Mouse (Mus musculus): ENCODE data around the gene Tex29. TPM values are rescaled to one million over a fixed set of nuclear protein-coding genes. Genes with fewer than 3 reads are reported as not detected.
A peak's percentile ranks its signal among the peaks of the same experiment; 100 is the strongest.

Tex29 gene
- 0.84 TPM in 1 of 2 replicates, not detected in the other for polyA plus RNA-seq (2012; rRNA removed)

DNA sequence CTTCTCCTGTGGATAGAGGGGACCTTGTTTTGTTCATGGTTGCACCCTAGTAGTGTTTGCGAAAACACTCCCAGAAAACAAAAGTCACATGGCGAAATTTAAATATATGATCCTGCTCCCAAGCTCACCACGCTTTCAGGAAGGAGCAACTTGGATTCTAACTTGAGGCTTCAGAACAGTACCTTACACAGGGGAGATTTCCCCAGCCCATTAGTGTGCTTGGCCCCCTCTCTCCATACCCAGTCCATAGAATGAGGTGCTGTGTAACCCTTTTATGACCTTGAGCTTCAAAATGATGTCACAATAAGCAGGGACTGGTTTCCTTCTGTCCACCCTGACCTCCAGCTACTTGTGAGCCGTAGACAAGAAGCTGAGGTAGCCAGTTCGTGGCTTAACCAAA lies at the start of gene Tex29:
Gene Tex29 (plus strand): TSS at position 301 of the 400 bp plus-strand sequence.
- DNase-seq (ENCODE audit: extremely low spot score in 1 of 2, low spot score in 1 of 2) = no peak

DNA sequence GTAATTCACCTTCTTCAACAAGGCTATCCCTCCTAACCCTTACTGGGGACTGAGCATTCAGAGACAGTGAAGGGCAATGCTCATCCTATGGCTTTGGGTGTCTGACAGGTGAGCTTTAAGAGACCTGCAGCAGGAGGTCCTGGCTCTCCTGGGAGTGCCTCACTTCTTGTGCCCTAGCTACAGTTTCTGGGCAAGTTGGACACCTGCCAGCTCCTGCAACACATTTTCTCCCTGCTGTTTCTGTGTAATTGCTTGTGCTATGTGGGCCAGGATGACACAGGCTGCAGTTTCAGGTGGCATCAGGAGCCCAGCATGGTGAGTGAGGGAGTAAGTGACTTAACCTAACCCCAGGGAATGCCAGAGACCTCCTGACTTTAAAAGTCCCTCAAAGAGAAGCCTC lies 45.3 kb upstream of the Tex29 start:
- DNase-seq (ENCODE audit: extremely low spot score in 1 of 2, low spot score in 1 of 2) = no peak

- DNase-seq (ENCODE audit: extremely low spot score in 1 of 2, low spot score in 1 of 2) = no peak
Observed at GRCm38 (mm10) chr8:11797128-11797527, 43.1 kb upstream of the Tex29 start.

GRCm38 (mm10) chr8:11797729-11798479 lies 42.4 kb upstream of the Tex29 start:
- DNase-seq (ENCODE audit: extremely low spot score in 1 of 2, low spot score in 1 of 2) = peak in 1 of 2 experiments; percentile 74

- no peak for DNase-seq (ENCODE audit: extremely low spot score in 1 of 2, low spot score in 1 of 2)
Observed at GRCm38 (mm10) chr8:11798480-11798867, 41.8 kb upstream of the Tex29 start.

- no peak for DNase-seq (ENCODE audit: extremely low spot score in 1 of 2, low spot score in 1 of 2)
Observed at GRCm38 (mm10) chr8:11799098-11799497, 41.2 kb upstream of the Tex29 start.

- no peak for DNase-seq (ENCODE audit: extremely low spot score in 1 of 2, low spot score in 1 of 2)
Observed at GRCm38 (mm10) chr8:11800481-11800880, 39.8 kb upstream of the Tex29 start.

DNA sequence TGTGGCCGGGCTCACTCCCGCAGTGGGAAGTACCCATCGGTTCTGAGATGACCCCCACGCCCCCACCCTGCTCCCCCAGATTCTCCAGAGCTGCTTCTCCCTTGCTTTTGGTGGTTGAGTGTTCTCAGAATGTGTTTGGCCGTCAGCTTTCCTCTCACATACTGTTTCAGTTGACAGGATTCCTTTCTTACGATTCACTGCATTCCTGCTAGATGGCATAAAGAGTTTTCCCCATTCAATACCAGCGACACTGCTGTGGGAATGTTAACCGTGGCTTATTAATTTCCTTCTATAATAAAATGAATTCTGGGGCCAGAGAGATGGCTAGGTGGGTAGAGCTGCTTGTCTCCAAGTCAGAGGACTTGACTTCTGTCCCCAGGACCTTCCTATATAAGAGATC lies 38.7 kb upstream of the Tex29 start:
- DNase-seq (ENCODE audit: extremely low spot score in 1 of 2, low spot score in 1 of 2) = no peak

DNA sequence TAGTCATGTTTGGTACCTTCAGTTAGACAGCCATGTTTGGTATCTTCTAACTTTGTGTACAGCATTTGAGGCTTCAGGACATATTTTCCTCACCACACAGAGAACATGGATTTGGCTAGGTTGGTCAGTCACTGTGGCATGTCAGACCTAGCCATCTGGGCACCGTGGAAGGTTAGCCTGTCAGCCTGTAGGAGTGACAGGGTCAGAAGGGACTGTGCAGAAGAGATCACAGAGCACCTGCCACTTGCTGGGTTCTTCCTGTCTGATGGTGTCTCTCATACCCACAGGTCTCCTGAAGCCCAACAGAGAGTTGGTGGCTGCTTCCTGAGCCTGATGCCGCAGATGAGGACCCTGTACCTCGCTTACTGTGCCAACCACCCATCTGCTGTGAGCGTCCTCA lies 35.4 kb upstream of the Tex29 start:
- DNase-seq (ENCODE audit: extremely low spot score in 1 of 2, low spot score in 1 of 2) = no peak

GRCm38 (mm10) chr8:11806252-11806651 lies 34.0 kb upstream of the Tex29 start:
- no peak for DNase-seq (ENCODE audit: extremely low spot score in 1 of 2, low spot score in 1 of 2)

- no peak for DNase-seq (ENCODE audit: extremely low spot score in 1 of 2, low spot score in 1 of 2)
Observed at GRCm38 (mm10) chr8:11807361-11807760, 32.9 kb upstream of the Tex29 start.

GRCm38 (mm10) chr8:11808047-11808446 lies 32.2 kb upstream of the Tex29 start:
- DNase-seq (ENCODE audit: extremely low spot score in 1 of 2, low spot score in 1 of 2) = no peak

DNA sequence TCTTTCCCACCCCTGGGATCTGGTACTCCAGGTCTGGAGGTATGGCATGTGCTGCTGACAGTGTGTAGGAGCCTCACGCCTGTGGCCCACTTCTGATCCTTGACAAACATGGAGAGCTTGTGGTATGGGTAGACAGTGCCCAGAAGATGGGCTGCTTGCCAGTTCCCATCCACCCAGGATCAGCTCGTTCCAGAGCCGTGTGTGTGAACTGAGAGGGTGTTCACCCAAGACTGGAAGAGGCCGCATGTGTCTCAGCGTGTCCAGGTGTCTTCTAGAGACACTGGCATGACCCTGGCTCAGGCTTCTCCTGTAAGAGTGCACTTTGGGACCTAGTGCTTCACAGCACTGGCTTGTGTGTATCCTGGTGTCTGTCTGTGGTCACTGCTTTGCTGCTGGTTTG lies 29.8 kb upstream of the Tex29 start:
- no peak for DNase-seq (ENCODE audit: extremely low spot score in 1 of 2, low spot score in 1 of 2)

GRCm38 (mm10) chr8:11813801-11814200 lies 26.5 kb upstream of the Tex29 start:
- no peak for DNase-seq (ENCODE audit: extremely low spot score in 1 of 2, low spot score in 1 of 2)

- no peak for DNase-seq (ENCODE audit: extremely low spot score in 1 of 2, low spot score in 1 of 2)
Observed at GRCm38 (mm10) chr8:11815206-11815605, 25.1 kb upstream of the Tex29 start.

DNA sequence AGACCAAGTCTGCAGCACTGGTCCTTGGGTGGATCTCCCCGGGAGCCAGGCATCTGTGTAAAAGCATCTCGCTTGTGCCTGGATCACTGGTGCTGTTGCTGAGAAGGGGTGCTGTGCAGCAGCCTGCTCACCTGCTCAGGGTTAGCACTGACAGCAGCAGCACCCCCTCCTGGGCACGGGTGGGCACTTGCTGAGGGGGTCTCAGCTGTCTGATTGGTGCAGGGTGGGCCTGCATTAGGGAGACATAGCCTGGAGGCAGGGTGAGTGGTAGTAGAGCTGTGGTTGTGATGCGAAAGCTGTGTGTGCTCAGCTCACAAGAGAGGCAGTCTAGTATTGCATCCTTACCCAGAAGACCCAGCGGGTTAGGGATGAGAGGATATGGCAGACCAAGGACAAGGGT lies 20.1 kb upstream of the Tex29 start:
- DNase-seq (ENCODE audit: extremely low spot score in 1 of 2, low spot score in 1 of 2) = no peak

DNA sequence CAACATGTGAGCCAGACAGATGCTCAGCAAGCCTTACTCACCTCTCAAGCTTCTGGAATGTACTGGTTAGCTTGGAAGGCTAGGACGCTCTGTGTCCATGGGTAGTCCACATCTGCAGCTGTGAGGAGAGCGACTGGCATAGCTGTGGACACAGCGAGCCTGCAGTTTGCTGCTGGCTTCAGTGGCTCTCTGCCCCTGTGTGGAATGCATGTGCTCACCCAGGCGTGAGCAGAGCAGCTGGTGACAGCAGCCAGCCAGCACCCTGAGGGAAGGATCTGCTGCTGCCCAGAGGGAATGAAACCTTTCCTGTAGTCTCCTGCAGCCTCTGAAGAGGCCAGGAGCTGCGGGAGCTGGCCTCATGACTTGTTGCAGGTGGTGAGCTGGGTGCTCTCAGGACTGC lies 19.7 kb upstream of the Tex29 start:
- no peak for DNase-seq (ENCODE audit: extremely low spot score in 1 of 2, low spot score in 1 of 2)

DNA sequence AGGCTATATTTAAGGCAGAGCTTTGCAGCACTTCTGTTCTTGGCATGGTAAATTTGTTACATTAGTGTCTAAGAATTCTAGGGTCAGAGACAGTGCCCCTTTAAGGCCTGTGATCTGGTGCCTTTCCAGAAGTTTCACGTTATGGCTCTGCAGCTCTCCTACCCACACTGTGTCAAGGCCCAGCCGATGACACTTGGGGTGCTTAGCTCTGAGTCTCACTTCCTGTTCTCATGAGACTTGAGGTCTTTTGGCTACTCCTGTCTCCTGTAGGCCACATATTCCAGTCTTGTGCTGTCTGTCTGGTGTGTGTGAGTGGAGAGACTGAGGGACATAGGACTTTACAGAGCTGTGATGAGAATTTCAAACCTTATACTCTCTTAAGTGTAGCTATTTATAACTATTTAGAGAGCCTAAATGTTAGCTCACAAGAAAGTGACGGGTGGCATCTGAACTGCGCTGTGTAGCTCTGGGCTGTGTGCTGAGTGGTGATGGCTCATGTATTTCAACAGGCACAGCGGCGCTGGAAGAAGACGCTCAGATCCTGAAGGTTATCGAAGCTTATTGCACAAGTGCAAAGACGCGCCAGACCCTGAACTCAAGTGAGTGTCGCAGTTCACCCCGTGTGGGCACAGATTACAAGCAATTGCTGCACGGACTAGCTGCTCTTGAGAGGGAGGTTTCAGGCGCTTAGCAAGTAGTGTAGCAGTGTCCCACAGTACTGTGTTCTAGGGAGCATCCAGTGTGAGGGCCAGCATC lies 18.6 kb upstream of the Tex29 start:
- DNase-seq (ENCODE audit: extremely low spot score in 1 of 2, low spot score in 1 of 2) = no peak

DNA sequence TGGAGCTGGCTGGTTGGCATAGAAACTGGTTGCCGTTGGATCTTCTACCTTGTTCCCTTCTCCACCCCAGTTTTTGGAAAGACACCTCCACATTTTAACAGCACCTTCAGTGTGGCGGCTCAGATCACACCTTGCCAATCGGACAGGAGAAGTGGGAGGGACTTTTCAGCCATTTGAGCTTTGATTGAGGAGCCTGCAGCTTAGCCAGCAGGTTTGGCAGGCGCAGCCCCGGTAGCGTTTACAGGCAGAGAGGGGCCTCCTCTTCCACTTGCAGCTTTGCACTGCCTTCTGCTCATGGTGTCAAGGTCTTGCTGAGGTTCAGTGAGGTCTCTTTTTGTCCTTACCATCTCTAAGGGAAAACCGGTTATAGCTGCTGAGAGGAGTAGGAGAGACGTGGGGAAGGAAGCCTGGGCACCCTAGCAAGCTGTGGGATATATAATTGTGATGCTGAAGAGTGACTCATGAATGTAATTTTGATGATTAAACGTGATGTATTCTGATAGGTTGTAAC lies 17.7 kb upstream of the Tex29 start:
- DNase-seq (ENCODE audit: extremely low spot score in 1 of 2, low spot score in 1 of 2) = no peak

GRCm38 (mm10) chr8:11825756-11826155 lies 14.5 kb upstream of the Tex29 start:
- DNase-seq (ENCODE audit: extremely low spot score in 1 of 2, low spot score in 1 of 2) = no peak

DNA sequence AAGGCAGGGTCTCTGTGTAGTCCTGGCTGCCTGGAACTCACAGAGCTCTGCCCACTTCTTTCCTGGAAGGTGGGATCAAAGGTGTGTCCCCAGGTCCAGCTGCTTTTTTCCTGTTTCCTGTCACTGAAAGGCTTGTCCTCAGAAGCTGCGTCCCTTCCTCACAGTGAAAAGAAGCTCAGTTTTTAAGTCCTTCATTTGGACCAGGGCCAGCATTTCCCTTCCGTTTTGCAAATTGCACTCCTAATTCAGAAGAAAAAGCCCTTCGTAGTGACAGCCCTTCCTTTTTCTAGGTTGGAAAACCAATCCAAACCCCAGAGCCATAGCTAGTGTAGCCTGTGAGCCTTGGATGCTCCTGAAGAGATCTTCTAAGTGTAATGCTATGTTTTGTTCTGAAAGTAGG lies 13.0 kb upstream of the Tex29 start:
- DNase-seq (ENCODE audit: extremely low spot score in 1 of 2, low spot score in 1 of 2) = no peak

Data from frontal cortex, adult 2 months (tissue).